Mouse (Mus musculus) stomach, postnatal 0 days (tissue): ENCODE data around the gene Col26a1.

Experiments used
- CTCF ChIP-seq: IDR thresholded peaks from 2 replicates; pipeline ENCODE4 v1.5.1; 2016; ENCODE audit warnings: antibody characterized with exemption, low read depth, mild to moderate bottlenecking, moderate library complexity
- EP300 ChIP-seq: optimal IDR thresholded peaks from 2 replicates; pipeline ENCODE3; 2016; ENCODE audit warnings: antibody characterized with exemption

DNA sequence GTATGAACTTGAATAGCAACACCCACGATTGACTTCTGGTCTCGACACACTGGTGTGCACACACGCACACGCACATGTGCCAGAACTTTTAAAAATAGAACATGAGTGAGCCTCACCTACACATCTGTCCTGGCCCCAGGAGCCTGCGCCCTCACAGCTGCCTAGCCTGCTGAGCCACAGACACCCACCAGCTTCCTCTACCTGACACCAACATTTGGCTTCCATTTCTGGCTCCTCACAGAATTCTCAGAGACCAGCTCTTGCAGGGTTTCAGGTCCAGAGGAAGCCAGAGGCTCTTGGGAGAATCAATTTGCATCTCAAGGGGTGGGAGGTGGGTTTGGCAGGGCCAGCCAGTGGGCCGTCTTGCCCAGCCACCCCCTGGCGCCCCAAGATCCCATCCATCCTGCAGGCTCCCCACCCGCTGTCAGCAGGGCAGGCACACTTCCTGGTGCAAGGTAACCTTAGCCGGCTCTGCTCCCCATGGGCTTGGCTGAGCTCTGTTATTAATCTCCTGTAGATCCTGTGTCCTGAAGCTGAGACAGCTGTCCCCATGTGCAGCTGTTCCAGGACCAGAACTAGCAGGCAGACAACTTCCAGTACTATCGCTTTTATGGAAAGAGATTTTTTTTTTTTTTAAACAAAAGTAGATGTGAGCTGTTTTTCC, 13.4 kb downstream of the Col26a1 start:
- no peak for TF ChIP-seq CTCF
- no peak for TF ChIP-seq EP300
